Mouse (Mus musculus) myocyte (in vitro differentiated cells): ENCODE data around the gene Cacnb2.

Source experiments
- CEBPB ChIP-seq: IDR thresholded peaks from 2 replicates; pipeline ENCODE4 v1.6.1; 2011; ENCODE audit warnings: mild to moderate bottlenecking, moderate library complexity; ENCODE audit not compliant: poor library complexity, insufficient read depth, severe bottlenecking
- E2F4 ChIP-seq: IDR thresholded peaks from one replicate; pipeline ENCODE4 v1.6.1; 2011; ENCODE audit warnings: mild to moderate bottlenecking, control low read depth, moderate library complexity; ENCODE audit not compliant: insufficient read depth
- MAX ChIP-seq: IDR thresholded peaks from one replicate; pipeline ENCODE4 v1.6.1; 2011; ENCODE audit warnings: low read depth, mild to moderate bottlenecking, control low read depth
- POLR2A ChIP-seq: IDR thresholded peaks from one replicate; pipeline ENCODE4 v1.6.1; 2011; ENCODE audit warnings: low read depth, mild to moderate bottlenecking, control low read depth, moderate library complexity; ENCODE audit not compliant: insufficient read length
- SRF ChIP-seq: IDR thresholded peaks from one replicate; pipeline ENCODE4 v1.6.1; 2011; ENCODE audit warnings: low read depth; ENCODE audit not compliant: control insufficient read depth, insufficient read length
- TCF12 ChIP-seq: IDR thresholded peaks from one replicate; pipeline ENCODE4 v1.6.1; 2011; ENCODE audit warnings: mild to moderate bottlenecking, control low read depth; ENCODE audit not compliant: poor library complexity, insufficient read depth, severe bottlenecking
- USF1 ChIP-seq: IDR thresholded peaks from one replicate; pipeline ENCODE4 v1.6.1; 2011; ENCODE audit warnings: low read depth, mild to moderate bottlenecking, control low read depth, moderate library complexity

GRCm38 (mm10) chr2:14657205-14657844, 54.4 kb downstream of the Cacnb2 start:
- no peak for TF ChIP-seq USF1
- TF ChIP-seq CEBPB, result no peak
- no peak for TF ChIP-seq SRF
- TF ChIP-seq E2F4, result no peak
- no peak for TF ChIP-seq MAX
- TF ChIP-seq TCF12, result no peak
- TF ChIP-seq POLR2A, result no peak
